Mouse (Mus musculus) CD4-positive helper T cell, adult 2 months (primary cell): Measurements from ENCODE around the gene Mybph.

Source experiments
- DNase-seq: peaks from one replicate; pipeline ENCODE4 v3.0.0-alpha.2; 2012; ENCODE audit warnings: low read depth, missing footprints, low spot score

Mybph gene

DNA sequence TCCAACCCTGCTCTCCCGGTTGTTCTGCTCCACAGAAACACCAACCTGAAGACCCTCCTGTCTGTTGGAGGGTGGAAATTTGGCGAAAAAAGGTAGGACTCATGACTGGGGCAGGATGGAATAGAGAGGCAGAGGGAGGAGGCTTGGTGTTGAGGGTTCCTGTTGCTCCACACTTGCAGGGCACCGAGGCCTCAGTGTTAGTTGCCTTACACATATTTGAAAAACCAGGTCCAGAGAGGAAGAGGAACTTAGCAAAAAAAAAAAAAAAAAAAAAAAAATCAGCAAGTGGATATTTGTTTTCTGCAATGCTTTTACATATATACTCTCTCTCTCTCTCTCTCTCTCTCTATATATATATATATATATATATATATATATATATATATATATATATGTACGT lies 9.2 kb upstream of the Mybph start:
- DNase-seq, result no peak

DNA sequence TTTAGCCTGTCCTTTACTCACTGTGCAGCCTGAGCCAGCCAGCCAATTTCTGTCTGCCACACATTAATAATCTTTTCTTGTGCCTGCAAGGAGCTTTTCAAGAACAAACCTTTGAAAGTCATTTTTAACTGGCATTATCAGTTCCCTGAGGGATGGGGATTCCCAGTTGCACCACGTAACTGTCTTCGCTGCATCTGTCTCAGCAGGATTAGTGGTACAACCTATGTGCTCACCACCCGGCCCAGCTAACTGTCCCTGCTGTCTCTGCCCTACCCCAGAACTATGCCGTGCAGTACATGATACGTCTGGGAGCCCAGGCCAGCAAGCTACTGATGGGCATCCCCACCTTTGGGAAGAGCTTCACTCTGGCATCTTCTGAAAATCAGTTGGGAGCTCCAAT lies 5.0 kb upstream of the Mybph start:
- no peak for DNase-seq

DNA sequence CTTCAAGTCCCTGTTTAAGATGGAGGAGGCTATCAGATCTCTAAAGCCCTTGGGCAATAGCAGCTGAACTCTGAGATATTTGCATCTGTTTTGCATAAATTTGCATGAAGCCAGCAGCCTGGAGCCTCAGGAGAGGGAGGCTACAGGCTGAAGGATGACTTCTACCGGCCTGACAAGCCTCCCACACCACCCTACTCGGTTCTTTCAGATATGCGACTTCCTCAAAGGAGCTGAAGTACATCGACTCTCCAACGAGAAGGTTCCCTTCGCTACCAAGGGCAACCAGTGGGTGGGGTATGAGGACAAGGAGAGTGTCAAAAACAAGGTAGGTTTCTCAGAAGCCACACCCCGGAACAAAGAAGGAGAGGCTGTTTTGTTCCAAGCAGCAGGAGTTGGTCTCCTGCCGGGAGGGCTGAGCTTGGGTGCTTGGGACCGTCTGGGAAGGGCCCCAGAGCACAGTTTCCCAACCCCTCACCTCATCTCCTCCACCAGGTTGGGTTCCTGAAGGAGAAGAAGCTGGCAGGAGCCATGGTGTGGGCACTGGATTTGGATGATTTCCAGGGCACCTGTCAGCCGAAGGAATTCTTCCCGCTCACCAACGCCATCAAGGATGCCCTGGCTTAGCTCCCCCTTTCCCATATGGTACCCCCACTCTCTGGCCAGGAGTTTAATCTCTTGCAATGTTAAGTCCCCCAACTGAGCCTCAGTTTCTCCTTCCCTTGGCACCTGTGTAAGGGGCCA lies 4.1 kb upstream of the Mybph start:
- no peak for DNase-seq

DNA sequence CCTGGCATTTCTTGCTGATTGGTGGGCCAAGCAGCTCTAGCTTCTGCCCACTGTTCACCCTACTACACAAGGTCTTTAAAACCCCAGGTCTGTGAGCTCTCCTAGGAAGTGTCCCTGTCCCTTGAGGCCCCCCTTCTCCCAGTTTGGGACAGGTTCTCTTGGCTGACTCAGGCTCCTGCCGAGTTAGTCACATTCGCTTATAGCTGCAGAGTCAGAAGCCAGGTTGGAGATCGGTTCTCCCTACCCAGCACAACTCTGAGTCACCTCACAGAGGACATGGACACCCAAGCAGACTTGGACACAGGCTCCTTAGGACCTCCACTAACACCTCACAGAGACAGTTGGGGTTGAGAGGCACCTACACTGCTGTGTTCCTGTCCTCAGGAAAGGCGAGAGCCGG lies 2.1 kb upstream of the Mybph start:
- no peak for DNase-seq

DNA sequence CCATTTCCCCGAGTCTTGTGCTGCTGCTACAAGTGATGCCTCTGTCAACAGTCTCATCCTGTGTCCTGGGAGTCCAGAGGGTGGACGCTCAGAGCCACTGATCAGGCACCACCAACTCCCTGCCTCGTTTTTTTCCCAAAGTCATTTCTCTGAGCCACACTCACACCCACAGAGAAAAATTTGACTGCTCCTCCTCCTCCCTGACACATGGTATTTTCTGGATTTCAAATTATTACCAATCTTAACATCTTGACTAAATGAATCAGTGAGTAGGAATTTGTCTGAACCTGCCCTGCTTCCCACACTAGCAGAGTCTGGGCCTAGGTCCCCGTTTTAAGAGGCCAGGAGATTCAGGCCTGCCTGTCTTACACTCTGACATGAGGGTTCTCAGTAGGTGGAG lies 1.2 kb upstream of the Mybph start:
- DNase-seq, result no peak

DNA sequence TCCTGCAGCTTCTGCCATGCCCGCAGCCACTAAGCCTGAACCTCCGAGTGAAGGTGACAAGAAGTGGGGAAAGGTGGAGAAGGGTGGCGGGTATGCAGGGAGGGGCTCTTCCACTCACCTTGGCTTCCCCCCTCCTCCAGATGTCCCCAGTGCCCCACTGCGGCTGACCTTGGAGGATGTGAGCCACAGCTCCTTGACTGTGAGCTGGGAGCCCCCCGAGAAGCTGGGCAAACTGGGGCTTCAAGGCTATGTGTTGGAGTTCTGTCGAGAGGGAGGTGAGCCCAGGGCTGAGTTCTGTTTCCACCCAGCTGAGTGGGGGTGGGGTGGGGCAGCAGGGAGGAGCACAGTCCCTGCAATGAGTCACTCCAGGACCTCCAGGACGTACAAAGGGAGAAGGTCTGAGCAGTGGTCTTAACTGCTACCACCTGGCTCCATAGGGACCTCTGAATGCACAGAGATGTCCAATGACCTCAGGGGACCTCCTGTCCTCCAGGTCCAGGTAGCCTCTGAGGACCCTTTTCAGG lies 488 bp downstream of the Mybph start:
- no peak for DNase-seq

DNA sequence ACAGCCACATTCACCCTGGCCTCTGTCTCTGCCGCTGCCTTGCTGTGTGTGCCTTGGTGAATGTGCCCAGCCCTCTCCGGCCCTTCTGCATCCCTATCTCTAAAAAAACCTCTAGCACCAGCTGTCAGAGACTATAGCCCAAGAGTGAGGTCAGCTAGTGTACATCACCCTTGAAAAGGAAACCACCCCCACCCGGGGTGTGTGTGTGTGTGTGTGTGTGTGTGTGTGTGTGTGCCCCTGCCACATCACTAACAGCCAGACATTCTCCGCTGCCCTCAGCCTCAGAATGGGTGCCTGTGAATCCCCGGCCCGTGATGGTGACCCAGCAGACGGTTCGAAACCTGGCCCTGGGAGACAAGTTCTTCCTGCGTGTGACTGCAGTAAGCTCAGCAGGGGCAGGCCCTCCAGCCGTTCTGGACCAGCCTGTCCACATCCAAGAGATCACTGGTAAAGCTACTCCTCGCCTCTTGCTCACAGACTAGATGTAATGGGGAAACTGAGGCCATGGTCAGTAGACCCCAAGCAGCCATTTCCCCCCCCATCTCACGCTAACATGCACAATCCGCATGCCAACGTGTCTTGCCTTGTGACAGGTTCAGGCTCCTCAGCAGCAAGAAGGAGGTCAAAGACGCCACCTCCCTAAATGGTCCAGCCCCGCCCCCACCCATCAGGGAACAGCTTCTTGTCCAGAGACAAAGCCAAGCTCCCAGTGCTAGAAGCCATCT lies 1.2 kb downstream of the Mybph start:
- DNase-seq, result no peak

DNA sequence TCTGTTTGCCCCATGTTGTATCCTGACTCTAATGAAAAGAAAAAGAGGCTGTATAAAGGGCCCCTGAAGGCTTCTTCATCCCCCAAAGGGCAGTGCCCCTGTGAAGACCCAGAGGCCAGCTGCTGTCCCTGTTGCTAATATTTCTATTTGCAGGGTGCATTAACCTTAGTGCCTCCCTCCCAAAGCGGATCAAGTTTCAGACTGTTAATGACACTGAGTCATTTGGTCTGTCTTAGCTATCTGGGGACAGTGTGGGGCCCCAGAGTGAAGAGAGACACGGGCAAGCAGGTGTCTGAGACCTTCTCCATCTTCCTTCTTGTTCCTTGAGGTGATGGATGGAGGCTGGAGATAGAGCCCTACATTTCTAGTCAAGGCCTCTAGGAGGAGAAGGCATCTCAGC lies 1.9 kb downstream of the Mybph start:
- no peak for DNase-seq

DNA sequence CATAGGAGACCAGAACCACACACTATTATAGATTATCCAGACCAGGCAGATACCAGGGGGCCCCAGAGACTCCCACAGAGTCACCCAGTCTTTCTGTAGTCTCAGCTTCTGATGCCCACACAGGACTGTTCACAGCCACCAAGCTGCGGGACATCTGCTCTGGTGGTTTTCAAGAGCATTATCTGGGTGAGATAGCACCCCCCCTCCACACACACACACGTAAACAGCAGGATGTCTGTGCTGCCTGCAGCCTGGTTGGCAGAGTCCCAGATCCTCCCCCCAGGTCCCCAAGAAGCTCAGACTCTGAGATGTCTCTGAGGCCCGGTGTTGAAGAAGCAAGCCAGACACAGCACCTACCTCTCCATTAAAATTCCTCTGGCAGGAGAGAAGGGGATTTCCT lies 2.3 kb downstream of the Mybph start:
- DNase-seq, result no peak

DNA sequence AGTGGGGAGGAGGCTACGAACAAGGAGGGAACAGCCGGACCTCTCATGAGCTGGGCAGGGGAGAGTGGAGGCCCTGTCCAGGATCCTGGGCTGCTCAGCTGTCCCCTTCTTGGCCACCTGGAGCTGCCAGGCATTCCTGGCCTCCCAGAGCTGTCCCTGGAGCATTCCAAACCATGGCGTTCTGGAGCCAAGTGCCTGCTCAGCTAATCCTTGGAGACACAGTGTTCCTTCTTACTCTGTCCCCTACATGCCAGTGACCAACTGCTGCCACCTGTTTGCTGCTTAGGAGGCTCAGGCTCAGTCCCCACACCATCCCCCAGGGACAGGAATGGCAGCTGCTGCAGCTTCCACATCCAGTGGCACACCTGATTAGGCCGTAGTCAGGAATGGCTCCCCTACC lies 2.7 kb downstream of the Mybph start:
- no peak for DNase-seq

DNA sequence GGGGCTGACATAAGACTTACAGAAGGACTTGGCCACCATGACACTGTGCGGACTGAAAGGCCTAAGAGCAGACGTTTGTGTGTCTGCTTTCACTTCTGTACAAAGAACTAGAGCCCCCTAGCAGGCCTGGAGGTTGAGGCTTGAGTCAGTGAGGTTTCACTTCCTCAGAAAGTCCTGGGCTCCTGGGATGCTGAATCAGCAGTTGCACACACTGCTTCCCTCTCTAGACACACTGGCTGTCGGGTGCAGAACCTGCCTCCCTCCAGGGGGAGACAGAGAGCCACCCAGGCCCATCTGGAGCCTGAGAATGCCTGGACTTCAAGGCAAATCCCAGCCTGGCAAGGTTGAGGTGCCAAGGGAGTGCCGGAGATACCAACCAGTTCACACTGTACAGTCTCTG lies 3.1 kb downstream of the Mybph start:
- DNase-seq, result peak; percentile 37

DNA sequence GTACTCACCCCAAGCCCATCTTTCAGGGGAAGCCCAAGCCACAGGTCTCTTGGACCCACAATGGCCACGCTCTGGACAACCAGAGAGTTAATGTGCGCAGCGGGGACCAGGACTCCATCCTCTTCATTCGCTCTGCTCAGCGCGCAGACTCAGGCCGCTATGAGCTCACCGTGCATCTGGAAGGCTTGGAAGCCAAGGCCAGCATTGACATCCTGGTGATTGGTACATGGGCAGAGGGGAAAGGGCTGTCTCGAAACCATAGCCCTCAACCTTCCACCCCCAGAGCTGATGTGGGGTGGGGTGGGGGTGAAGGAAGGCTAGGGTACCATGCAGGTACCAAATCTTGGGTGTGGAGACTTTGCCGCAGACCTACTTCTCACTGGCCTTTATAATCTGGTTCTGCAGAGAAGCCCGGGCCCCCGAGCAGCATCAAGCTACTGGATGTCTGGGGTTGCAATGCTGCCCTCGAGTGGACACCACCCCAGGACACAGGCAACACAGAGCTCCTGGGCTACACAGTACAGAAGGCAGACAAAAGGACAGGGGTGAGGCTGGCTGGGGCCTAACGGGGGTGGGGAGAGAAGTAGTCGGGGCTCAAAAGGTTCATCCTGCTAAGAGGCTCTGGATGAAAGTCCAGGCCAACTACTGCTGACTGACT lies 4.2 kb downstream of the Mybph start:
- DNase-seq, result no peak

DNA sequence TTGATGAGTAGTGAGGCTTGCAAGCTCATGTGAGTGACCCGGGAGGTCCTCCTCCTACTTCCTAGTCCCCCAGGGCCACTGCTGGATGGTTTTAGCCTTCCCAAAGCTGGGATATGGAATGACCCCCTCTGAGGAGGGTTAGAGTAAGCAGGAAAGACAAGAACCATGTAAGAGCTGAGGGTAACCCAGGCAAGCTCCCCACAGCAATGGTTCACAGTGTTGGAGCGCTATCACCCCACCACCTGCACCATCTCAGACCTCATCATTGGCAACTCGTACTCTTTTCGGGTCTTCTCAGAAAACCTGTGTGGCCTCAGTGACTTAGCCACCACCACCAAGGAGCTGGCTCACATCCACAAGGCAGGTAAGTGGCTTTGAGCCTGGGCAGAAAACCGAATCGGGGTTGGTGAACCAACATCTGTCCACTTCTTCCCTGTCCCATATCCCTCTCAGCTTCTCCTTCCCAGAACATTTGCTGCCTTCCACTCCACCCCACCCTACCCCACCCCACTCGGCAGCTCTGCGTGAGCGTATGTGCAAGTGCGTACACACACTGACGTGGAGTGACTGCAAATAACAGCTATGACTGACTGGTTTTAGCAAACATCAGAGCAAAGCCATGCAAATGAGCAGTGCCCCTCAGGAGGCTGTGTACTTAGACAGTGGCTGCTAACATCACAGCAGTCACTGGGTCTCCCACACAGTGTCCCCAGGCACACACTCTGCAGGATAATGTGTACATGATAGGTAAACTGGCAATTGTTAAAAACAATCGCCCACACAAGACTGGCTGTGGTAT lies 5.1 kb downstream of the Mybph start:
- DNase-seq, result no peak

DNA sequence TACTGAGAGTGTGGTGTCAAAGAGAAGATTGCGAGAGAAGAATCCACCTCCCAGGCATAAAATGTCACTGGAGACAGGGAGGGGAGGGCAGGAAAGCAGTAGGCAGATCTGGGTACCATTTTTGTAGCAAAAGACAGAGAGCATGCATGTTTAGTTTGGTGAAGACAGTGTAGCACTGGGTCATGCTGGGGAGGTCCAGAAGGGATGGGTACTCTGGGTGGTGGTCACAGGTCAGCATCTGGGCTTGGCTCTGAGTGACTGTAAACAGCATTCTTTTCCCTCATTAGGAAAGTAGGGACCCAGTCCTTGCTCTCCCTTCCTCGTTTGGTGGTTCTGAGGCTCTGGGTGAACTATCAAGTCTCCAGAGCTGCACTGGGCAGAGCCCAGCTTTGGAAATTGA lies 7.2 kb downstream of the Mybph start:
- no peak for DNase-seq

DNA sequence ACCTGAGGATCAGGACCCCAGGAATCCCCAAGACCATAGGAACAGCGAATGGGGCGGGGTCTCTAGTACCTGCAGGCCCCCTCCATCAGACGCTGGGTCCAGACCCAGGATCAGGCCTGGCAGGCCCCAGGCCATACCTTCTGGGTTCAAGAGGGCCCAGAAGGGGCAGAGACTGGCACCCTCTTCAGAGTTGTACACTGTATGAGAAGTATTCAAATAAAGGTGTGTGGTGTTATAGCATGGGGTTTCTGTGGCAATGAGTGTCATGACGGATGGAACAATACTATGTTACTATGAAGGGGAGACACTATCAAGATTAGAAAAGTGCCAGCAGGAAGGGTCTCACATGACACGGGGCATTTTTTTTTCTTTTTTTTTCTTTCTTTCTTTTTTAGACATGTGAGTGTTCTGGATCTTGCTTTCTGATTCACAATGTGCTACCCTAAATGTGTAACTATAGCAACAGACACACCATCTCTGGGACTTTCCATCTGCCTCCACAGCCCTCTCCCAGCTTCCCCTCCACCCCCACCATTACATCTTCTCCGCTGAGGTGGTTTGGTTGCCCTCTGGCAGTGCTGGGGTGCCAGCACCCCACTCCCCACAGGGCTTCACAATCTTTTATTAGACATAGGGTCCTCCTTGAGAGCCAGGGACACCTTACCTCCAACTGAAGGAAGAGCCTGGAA lies 7.9 kb downstream of the Mybph start:
- no peak for DNase-seq

DNA sequence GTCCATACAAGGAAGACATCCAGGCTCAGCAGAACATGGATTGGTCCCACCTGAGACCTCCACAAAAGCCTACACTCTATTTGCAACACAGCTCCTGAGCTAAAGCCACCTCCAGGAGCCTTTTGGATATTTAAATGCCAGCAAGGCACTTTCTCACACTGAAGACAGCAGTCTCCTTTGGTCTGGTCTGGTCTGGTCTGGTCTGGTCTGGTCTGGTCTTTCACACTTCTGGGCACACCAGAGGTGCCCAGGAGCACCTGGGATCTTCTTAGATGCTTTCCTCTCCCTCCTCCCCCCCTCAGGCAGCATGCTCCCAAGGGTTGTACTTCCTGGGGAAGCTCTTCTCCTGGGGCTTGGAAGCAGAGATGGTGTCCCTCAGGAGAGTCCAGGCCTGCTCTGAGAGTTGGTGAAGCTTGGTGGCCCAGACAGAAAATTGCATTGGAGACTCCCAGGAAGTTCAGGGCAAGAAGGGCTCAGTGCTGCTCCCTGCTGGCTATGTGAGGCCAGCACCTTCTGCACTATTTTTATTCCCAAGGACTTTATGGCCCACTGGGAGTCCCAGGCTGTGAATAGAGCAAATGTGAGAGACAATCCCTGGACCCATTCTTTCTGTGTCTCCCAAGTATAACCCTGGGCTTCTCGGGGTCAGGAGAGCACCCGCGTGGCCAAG lies 8.6 kb downstream of the Mybph start:
- no peak for DNase-seq

DNA sequence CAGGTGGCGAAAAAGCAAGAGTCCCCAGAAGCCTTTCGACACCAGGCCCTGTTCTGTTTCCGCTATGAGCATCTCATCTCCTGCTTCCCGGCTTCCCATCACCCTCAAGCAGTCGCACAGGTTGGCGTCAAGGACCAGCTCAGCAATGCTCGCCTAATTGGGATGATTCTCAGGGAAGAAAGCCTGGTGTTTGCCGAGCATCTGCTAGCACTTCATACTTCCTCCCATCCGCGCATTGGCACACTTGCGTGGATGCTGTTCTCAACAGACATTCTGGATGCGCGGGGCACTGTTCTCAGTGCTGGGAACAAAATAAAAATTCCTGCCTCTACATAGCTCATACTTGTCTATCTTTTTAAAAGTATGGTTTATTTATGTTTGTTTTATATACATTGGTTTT lies 11.0 kb downstream of the Mybph start:
- no peak for DNase-seq

DNA sequence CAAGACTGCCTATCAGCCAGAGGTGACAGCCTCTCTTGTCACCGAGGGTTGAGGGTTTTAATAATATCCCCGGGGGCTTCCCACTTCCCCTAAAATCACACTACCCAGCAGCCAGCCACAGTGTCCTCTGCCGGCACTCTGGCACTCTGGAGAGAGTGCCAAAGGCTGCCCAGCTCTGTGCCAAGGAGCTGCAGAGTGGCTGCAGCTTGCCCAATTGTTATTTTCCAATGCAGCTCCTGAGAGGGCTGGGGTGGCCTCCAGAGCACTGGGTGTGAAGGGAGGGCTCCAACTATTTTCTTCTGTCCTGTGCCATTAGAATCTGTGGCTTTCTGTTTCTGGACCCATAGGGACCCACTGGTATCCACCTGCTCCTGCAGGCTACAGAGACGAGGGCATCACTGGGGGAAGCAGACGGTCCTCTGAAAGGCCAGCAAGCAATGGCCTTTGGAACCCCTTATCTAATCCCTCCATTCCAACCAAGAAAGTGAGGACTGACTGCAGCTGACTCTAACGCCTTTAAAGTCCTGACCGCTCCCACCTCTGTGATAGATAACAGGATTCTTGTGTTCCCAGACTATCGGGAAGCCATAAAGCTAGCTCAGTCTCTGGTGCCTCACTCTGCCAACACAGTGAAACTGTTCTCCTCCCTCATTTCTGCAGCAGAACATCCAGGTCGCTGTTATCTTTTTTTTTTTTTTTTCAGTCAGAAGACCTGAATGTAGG lies 12.2 kb downstream of the Mybph start:
- DNase-seq, result no peak

DNA sequence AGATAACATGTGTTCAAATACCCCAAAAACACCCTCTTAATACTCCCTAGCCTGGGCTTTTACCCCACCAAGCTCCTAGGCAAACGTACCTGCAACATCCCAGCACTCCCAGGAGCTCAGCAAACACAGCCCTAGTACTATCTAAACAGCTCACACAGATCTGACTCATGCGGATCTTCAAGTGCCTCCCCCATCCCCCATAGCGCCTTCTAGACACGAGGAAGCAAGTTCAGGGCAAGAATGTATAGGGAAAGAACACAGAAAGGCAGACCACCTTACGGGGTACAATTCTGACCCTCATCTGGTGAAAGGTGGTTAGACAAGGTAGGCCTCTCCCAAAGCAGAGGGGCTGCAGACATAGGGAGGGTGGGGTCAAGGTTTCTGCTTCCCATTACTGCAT lies 12.8 kb downstream of the Mybph start:
- no peak for DNase-seq

DNA sequence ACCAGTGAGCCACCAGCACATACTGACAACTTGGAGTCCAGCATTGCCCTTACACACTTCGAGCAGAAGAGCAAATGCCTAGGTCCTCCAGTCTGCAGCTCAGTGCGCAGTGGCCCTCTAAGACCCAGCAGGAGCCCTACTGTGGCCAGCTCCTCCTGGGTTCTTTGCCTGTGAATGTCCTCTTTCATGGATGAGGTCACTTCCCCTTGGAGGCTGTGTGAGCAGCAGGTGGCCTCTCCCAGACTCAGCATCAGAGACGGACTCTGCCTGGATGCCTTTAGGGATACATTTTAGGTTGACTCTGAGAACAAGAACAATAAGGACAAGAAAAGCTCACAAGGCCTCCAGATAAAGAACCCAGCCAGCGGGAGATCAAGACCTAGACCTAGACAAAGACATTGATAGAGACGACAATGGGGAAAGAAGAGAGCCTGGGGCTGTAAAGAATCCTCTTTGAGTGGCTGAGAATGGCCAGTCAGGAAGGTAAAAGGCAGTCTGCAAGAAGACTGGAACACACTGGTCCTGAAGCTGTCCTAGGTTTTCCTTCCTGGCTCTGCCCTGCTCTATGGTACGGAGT lies 17.0 kb downstream of the Mybph start:
- no peak for DNase-seq
